Mouse (Mus musculus) Muller cell, postnatal 12 days (primary cell): ENCODE measurements around the gene Sppl2b.
"Not testable (repeated sequence)": the region's sequence is repeated elsewhere in the genome, so short reads cannot be mapped to it uniquely, and the experiment has no call there.

Experiments
- DNase-seq: peaks from one replicate; pipeline ENCODE4 v3.0.0-alpha.2; 2015; ENCODE audit errors: inconsistent ontology term

Sppl2b gene

DNA sequence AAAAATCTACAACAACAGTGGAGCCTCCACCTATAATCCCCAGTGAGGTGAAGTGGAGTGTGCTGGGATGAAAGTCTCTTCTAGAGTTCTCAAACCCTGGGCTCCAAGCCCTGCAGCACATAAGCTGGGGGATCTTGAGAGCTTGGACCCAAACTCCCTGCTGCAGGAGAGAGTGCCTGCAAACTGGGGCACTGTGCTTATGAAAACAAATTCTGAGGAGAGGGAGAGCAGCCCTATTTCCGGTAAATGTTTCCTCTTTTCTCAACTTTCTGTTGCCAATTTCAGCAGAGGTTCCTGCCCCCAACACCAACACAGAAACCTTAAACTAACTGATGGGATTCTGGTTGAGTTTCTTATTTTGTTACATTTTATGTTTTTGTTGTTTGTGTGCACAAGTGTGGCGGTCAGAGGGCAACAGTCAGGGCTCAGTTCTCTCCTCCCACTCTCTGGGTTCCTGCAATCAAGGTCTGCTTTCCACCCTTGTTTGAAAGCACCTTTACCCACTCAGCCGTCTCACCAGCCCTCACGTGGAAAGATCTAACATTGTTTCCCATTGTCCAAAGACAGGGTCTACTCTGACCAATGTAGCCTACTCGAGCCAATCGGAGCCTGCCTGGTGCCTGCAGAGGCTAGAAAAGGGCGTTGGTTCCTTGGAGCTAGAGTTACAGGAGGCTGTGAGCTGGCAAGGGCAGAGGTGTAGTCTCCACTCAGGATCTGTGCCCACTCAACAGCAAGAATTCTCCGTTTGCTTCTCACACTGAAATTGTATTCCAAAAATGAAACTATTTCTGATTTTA lies 31.0 kb upstream of the Sppl2b start:
- no peak for DNase-seq

DNA sequence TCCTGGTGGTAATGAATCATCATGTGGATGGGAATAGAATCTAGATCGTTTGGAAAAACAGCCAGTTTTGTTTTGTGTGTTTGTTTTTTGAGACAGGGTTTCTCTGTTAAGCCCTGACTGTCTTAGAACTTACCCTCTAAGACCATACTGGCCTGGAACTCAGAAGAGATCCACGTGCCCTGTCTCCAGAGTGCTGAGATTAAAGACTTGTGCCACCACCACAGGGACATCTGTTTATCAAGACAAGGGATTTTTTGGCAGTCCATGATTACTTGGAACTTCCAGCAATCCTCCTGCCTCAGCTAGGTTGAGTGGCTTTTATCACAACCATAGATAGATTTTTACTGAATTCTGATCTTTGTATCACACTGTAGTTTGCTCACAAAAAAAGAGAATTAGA lies 30.2 kb upstream of the Sppl2b start:
- DNase-seq: no peak

DNA sequence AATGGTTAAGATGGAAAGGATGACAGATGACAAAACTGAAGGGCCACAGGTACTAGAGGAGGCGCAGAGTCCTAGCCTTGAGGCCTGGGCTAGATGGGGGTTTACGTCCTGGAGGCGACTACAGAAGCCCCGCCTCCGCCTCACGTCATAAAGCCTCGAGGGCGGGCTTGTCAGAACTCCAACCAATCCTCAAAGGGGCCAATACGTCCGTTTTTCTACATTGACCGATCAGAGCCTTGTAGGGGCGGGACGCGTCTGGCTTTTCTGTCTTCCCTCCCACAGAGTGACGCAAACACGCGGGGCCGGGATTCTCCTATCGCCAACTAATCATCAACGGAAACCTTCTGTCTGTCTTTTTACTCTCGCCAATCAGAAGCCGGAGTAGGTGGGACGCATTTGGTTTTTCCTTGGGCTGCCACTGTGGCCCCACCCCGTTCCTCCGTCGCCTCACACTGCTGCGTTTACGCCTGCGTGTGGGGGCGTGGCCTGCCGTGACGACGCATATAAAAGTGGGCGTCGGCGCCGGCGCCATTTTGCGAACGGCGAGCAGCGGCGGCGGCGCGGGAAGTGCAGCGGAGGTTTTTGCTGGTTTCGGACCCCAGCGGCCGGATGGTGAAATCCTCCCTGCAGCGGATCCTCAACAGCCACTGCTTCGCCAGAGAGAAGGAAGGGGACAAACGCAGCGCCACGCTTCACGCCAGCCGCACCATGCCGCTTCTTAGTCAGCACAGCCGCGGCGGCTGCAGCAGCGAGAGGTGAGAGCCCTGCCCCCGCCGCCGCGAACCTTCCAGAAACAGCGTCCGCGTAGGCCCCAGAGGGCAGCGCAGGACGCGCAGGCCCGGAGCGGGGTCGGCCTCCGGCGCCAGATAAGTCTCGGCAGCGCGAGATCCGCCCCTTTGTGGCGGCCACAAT lies 28.7 kb upstream of the Sppl2b start, which contains the start of gene Oaz1:
Gene Oaz1 (plus strand): TSS at position 506 of the 912 bp plus-strand sequence.
- peak; percentile 99 for DNase-seq

DNA sequence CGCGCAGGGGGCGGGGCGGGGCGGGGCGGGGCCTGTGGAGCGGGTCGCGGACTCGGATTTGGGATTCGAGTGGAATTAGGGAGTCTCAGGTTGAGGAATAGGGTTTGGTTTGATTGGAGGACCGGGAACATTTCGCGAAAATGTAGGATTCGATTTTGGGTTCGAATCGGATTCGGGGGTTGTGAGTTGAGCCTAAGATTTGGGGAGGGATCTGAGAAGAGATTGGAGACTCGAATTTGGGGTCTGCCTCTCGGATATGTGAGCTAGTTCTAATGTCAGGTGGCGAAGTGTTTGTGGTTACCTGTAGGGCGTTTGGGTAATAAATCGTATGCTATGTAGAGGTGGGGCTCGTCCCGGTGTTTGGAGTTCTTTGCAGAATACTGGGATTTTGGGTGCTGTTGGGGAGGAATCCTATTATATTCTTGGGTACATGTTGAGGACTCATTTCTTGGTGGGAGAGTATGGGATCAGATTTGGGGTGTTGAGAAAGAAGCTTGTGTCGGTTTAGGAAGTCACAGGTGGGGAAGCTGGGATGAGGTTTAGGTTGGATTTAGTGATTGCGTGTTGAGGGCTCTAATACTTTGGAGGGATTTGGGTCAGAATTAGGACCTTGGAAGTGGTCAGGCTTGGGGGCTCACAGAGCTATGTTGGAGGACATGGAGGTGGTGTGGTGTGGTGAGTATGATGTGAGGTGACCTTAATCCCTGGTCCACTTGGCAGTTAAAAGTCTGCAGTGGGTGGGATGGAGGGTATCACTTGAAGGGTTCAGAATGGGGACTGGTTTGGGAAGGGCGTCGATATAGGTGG lies 27.8 kb upstream of the Sppl2b start:
- DNase-seq: no peak

DNA sequence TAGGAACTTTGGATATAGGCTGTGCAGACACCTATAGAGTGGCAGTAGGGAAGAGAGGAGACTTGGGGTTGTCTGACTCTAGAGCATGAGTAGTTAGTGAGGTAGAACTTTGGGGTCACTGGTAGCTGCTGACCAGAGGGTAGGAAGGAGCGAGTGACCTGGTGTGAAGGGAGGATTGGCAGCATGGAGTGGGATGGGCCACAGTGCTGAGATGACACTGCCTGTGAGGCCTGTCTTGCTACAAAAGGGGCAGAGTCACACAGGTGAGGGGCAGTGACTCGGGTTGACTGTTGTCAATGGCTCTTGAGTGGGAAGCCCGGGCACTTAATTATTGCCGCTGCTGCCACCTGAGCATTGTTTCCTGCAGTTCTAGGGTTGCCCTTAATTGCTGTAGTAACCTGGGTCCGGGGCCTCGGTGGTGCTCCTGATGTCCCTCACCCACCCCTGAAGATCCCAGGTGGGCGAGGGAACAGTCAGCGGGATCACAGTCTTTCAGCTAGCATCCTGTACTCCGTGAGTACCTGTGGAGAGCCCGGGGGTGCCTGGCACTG lies 27.1 kb upstream of the Sppl2b start:
- DNase-seq: no peak

DNA sequence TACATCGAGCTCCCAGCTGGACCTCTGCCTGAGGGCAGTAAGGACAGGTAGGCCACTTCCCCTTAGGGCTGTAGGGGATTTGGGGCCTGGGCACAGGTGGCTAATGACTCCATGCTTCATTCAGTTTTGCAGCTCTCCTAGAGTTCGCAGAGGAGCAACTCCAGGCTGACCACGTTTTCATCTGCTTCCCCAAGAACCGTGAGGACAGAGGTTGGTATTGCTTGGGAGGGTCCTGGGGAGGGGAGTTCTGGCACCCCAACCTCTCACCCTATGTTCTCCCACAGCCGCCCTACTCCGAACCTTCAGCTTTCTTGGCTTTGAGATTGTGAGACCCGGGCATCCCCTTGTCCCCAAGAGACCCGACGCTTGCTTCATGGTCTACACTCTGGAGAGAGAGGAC lies 26.5 kb upstream of the Sppl2b start:
- DNase-seq: not testable (repeated sequence)

DNA sequence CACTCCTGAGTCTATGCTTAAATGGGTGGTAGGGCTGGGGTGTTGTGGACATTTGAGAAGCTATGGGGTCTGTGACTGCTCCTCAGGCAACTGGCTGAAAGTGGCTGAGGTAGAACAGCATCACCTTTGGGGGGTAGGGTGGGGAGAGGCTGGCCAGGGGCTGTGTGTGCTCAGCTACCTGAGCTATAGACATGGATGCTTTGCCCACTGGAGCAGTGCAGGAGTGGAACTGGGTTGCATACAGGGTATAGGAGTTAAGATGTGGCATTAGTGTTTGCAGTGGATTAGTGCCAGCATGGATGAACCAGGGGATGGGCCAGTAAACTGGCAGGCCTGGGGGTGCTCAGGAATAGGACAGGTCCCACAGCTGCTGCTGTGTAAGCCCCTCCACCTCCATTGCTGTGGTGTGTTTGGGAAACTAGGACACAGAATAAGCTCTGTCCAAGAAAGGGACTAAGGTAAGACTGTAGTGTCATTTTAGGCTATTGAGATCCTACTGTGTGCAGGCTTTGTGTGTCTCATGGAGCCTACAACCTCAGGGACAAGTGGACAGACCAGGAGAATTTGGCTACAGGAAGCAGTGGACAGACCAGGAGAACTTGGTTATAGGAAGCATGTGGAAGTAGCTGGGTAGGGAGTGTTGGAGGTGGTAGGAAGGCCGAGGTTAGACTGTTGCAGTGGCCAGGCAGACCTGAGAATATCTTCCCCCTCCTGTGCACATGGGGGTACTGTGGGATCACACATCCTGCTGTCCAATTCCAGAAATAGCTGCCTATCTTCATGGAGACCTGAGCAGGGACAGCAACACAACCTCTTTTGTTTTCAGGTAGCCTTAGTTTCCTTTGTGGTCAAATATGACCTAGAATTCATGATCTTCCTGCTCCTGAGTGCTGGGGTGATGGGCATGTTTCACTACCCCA lies 25.5 kb upstream of the Sppl2b start:
- no peak for DNase-seq

DNA sequence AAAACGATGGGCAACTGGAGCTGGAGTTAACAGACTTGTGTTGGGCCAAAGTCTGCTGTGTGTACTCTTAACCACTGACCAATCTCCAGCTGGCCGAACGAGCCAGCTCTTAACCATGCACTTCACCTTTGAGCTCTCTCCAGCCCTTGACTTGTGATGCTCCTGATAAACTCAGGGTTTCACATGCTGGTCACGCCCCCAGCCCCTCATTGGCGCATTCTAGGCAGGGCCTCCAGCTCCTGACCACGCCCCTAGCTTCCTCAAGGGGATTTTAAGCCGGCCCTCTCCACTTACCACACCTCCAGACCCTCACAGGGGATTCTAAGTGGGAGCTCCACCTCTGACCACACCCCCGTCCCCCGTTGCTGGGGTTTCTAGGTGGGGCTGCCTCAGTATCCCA lies 23.9 kb upstream of the Sppl2b start:
- DNase-seq: no peak

DNA sequence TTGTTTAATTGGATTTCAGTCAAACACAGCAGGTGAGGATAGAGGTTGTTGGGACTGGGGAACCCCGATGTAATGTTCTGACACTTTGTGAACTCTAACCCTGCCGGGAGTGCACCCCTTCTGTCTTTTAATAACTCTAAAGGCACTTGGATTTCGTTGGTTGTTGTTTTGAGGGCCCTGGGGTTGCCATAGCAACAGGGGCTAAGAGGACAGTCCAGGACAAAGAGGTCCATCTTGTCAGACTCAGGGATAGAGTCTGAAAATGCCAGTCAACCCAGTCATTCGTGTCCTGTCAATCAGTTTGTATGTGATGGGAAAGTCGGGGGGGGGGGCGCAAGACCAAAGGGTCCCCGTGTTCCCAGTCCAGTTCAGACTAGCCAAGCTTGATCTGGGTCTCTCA lies 22.3 kb upstream of the Sppl2b start:
- DNase-seq: no peak

DNA sequence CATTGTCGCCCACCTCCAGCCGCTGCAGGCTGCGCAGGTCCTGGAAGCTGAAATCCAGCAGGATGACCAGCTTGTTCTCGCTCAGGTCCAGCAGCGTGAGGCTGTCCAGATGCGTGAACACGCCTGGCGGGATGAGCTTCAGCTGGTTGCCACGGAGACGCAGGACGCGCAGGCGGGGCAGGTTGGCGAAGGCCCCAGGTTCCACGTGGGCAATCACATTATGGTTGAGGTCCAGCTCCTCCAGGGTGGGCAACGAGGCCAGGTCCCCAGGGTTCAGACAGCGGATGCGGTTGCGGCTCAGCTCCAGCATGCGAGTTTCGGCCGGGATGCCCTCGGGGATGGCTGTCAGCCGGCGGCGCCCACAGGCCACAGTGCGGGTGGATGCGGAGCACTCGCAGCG lies 19.5 kb upstream of the Sppl2b start:
- DNase-seq: no peak

DNA sequence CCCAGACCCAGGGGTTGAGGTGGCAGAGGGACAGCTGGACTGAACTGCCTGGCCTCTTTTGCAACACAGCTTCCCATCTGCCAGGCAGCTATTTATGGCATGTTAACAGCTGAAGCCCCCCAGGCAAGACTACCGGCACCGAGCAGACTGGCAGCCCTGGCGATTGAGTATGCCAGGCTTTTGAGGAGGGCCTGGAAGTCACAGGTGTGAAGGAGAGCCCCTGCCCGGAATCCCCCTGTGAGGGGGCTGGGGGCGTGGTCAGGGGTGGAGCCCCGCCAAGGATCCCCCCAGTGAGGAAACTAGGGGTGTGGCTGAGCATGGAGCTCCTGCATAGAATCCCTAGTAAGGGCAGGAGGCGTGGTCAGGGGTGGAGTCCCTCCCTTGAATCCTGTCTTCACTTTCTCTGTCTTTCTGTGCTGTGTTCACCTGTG lies 18.1 kb upstream of the Sppl2b start:
- DNase-seq: no peak

DNA sequence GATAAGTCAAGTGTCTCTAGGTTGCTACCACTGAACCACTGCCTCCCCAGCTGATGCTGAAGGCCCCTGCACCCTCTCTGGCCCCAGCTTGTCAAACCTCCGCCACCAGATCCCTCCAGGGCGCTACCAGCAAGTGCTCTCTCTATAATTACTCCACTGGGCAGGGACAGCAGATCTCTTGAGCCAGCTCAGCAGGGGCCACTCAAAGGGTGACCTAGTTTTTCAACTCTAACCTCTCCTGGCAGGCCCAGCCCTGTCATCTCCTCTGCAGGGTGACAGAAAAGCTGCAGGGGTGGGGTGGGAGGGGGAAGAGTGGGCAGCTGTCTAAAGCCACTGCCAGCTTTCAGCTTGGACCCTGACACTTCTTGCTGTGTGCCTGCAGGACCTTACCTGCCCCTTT lies 17.2 kb upstream of the Sppl2b start:
- DNase-seq: peak; percentile 65

DNA sequence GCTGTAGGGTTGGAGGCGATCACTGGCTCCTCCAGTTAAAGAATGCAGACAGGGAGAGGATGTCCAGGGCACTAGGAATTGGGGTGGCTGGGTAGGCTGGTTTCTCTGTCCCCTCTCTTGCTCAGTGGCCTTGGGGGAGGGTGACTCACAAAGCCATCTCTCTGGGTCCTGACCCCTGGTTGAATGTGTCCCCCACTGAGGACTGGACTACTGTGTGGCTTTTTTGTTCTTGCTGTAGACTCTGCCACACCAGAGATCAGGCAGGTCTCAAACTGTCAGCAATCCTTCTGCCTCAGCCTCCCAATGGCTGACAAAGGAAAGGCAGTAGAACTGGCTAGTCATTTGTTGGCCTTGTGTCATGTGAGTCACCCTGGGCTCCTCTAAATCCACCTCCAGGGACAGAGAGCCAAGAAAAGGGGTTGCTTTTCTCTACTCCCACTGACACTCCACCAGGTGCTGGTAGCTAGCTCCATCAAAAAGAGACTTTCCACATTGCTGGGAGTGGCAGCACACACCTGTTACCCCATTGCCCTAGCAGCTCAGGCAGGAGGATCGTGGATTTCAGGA lies 16.6 kb upstream of the Sppl2b start:
- DNase-seq: peak; percentile 57

DNA sequence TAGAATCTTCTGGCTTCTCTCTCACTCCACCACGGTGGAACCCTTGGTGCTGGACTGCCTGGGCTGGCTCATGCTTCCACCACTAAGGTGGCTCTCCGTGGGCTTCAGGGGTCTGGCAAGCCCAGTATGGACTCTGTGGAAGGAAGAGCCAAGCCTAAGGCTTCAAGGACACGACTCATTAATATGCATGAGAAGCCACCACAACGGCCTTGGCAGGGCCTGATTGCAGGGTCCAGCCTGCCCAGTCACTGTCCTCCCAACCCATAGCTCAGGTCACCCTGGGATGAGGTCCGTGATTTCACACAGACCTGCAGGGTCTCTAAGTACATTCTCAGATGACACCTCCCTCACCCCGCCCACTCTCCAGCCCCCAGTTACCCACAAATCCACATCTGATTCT lies 15.2 kb upstream of the Sppl2b start:
- DNase-seq: no peak

DNA sequence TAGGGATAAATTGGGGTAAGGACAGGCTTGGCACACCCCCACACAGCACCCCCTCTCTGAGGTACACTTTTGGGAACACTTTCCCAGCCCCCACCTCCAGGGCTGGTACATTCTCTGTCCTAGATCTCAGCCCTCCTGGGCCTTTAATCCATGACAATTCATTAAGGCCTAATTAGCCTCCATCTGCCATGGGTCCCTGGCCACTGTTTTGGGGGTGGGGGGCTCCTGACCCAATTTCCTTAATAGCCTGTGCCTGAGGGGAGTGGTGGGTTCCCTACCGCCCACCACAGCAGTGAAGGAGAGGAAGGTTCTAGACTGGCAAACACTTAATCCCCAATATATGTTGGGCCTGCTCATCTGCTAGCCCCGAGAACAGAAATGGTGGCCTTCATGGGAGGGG lies 13.4 kb upstream of the Sppl2b start:
- DNase-seq: no peak

DNA sequence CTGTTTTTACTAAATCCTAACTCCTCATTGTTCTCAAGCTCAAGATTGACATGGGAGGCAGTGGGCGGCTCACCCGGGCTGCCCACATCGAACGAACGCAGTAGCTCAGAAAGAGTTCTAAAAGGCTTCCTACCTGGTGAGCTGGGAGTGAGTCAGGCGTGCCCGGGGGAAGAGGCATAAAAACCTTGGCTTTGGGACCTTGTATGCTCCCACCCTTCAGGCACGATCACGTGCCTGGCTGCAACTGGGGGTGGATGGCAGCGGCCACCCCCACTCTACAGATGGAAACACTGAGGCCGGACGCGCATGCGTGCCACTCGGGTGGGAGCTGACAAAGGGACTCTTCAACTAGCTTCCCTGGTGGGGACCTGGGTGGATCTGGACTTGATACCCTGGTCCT lies 12.7 kb upstream of the Sppl2b start:
- no peak for DNase-seq

DNA sequence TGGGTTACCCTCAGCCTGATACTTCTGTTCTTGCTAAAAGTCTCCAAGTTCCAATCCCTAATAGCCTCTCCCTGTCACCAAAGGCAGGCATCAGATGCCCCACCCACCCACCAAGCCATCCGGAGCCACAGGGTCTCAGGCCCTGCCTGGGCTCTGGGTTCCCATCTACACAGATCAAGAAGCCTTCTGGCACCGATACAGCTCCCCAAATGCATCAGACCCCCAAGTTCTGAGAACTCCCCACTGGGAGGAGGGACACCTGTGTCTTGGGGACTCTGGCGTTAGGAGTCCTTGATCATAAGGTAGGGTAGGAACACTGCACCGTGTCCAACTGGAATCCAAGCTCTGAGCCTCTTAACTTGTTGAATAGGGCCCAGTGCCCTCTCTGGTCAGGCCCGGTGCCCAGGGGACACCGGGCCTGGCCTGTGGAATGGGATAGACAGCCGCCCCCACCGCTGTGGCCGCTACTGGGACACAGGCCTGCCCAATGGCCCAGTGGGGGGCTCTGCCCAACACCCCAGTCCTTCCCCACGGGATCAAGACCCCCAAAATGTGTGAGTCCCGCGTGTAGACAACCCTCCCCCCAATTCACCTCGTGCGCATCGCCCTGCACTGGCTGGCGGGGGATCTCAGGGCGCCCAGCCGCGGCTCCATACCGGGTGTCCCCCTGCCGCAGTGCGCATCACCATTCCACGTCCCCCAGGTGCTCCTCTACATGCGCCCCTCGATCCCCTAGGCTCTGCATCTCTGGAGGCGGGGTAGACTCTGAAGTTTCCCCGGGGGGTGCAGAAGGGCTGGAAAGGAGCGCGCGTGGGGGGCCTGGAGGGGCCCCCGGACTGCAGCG lies 11.8 kb upstream of the Sppl2b start:
- DNase-seq: no peak

DNA sequence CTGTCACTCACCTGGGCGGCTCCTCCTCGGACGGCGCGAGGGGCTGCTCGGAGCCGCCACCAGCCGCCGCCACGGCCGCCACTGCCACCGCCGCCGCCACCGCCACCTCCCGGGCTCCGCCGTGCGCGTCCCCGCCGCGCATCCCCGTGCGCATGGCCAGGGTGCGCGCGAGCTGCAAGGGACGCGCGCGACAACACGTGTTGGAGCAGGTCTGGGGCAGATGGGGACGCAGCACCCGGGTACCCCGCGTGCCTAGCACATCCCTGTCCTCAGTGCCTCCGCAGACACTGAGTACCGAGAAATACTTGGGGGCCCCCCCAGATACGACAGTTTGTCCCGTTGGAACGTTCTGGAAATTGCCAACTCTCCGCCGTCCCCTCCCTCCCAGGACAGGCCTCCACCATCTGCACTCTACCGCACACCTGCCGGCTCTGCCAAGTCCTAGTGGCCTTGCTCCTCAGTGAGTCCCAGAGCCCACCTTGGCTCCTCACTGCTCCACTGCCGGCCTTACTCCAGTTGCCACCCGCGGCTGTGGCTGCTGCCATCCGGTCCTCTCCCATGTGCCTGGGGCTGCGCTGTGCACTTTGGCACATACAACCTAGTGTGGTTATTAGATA lies 11.0 kb upstream of the Sppl2b start, which contains the start of gene Lingo3:
Gene Lingo3 (minus strand): TSS at position 109 of the 617 bp plus-strand sequence.
- DNase-seq: peak; percentile 38
